Mouse (Mus musculus) liver, postnatal 0 days (tissue): ENCODE results near the gene Adtrp.

Experiments
- CTCF ChIP-seq: sonication (generic); IDR thresholded peaks from 2 replicates; pipeline ENCODE4 v1.5.1; 2016; ENCODE audit warnings: antibody characterized with exemption, low read depth
- EP300 ChIP-seq: IDR thresholded peaks from 2 replicates; pipeline ENCODE4 v1.6.1; 2016; ENCODE audit warnings: antibody characterized with exemption, low read depth, mild to moderate bottlenecking

DNA sequence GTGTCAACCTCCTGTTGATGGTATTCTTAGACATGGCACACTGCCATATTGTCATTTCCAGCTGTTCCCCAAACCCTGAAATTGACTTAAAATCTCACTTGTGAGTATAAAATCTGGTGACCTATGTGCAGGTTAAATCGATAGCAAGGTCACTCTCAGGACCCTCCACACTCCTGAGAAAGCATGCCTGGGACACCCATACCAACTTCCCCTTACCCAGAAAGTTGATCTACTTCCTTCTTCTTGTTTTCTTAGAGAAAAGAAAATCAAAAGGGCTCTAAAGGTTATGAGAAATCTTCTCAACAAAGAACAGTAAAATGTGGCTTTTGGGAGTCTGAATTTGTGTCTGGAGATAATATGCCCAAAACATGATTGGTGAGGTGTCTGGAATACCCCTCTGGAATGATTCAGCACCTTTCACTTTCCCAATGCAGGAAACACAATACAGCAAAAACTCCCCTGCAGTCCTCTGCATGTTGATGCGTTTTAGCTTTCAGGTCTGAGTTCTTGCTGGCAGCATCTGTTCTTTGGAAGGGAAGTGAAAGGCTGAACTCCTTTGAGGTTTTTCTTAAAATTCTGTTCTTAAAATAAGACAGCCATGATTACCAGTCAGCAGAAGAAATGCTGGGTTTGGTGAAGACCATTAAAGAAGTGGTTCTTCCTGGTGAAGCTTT is 59.5 kb downstream of the Adtrp start:
- no peak for TF ChIP-seq CTCF
- TF ChIP-seq EP300 = no peak
